Mouse (Mus musculus): ENCODE measurements around the gene Odf3. TPM values are rescaled to one million over a fixed set of nuclear protein-coding genes. Genes with fewer than 3 reads are reported as not detected.

The Odf3 gene
- polyA plus RNA-seq, 1 experiment from 2014 or later: not detected

DNA sequence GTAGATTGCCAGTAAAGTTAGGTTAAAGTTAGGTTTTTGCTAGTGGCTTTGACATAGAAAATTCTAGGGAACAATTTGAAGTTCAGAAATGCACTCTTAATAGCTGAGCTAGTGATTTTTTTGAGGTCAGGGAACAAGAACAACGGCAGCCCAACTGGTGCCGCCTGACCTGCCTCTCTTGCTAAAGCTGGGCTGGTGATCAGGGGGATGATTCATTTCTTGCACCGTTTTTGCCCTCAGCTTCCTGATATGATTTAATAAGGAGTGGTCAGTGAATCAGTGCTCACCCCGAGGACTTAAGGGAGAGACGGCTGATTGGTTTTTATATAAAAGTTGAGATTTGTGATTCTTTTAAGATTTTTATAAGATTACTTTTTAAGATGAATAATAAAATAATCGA is 16.2 kb upstream of the Odf3 start:
- TF ChIP-seq EP300 (IDR thresholded peaks at IDR 0.05): no peak
- no peak for TF ChIP-seq CTCF (IDR thresholded peaks at IDR 0.05)
- WGBS: 55% methylated on average over 6 of the region's 6 CpGs

DNA sequence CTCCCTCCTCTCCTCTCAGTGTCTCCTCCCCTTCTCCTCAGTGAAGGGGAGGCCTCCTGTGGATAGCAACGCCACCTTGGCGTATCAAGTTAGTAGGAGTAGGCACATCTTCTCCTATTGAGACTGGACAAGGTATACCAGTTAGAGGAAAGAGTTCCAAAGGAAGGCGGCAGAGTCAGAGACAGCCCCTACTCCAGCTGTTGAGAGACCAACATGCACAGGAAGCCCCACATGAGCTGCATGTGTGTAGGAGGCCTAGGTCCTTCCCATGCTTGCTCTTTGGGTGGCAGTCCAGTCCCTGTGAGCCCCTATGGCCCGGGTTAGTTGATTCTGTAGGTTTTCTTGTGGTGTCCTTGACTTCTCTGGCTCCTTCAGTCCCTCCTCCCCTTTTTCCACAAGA is 14.3 kb upstream of the Odf3 start:
- Histone ChIP-seq H3K4me2 (replicated peaks; ENCODE audit: low read depth, low read length) (no peak overlapping the region), H3K9me3 (ENCODE audit: low read length) (no peaks in the 10 kb centered on the region), H3K27me3 (replicated peaks; ENCODE audit: insufficient read depth, low read length) (no peaks in the 10 kb centered on the region), H3K4me1 (ENCODE audit: insufficient read depth, low read depth, low read length) (no peaks in the 10 kb centered on the region), H3K27ac (ENCODE audit: low read length) (no peak overlapping the region), H3K9ac (replicated peaks; ENCODE audit: low read depth) (no peak overlapping the region), H3K4me3 (ENCODE audit: low read depth, low read length) (no peak overlapping the region), H3K36me3 (ENCODE audit: insufficient read depth, low read length) (no peaks in the 10 kb centered on the region)
- DNase-seq (ENCODE audit: low spot score): no peak
- no peak for ATAC-seq
- no peak for TF ChIP-seq EP300 (IDR thresholded peaks at IDR 0.05)
- TF ChIP-seq CTCF (IDR thresholded peaks at IDR 0.05): no peak
- WGBS: 81% methylated on average over 4 of the region's 4 CpGs

More for the DNA sequence above, 16.2 kb upstream of the Odf3 start:
- H3K9ac ChIP-seq (replicated peaks; ENCODE audit: low read depth): no peak overlapping the region
- H3K4me3 ChIP-seq (ENCODE audit: low read depth, low read length): no peak overlapping the region
- no peak overlapping the region for H3K27ac ChIP-seq (ENCODE audit: low read length)
- no peaks in the 10 kb centered on the region for H3K36me3 ChIP-seq (ENCODE audit: insufficient read depth, low read length)
- H3K9me3 ChIP-seq (ENCODE audit: low read length): no peaks in the 10 kb centered on the region
- ATAC-seq (no peak), DNase-seq (ENCODE audit: low spot score) (no peak)
- H3K27me3 ChIP-seq (replicated peaks; ENCODE audit: insufficient read depth, low read length): no peaks in the 10 kb centered on the region
- H3K4me2 ChIP-seq (replicated peaks; ENCODE audit: low read depth, low read length): no peak overlapping the region
- H3K4me1 ChIP-seq (ENCODE audit: insufficient read depth, low read depth, low read length): no peaks in the 10 kb centered on the region

DNA sequence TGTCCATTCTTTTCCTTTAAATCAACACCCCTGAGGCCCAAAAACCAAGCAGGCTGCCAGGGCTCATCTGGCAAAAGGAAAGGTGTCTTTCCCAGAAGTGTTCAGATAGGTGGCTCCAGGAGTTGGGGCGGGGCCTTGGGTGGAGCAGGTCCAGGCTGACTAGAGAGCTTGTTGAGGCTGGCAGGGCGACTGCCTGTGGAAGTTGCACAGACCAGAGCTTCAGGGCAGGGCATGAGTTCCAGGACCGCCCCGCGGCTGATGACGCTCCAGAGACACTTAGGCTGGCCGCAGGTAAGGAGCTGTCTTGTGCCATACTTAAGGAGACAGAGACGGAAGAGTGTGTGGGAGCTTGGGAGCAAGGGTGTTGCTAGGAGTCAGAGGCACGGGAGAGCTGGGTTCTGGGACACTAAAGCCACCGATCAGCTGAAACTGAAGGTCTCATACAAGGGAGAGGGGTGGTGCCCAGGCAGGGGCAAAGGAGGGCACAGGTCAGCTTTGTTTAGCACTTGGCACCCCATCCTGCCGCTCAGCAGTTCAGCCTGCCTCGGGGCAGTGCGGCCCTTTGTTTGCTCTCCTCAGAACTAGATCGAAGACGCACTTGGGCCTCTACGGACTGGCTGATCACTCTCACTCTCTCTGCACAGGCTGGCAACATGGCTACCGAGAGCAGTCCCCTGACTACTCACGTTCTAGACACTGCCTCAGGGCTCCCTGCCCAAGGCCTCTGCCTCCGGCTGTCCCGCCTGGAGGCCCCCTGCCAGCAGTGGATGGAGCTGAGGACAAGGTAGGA is 12.4 kb upstream of the Odf3 start, which contains the start of gene Urah:
TSS of gene Urah (plus strand) at position 51 of the 790 bp plus-strand sequence.
- no peak within 1 kb of the TSS for H3K4me3 ChIP-seq (ENCODE audit: low read depth, low read length)
- ATAC-seq: peak; percentile 89

DNA sequence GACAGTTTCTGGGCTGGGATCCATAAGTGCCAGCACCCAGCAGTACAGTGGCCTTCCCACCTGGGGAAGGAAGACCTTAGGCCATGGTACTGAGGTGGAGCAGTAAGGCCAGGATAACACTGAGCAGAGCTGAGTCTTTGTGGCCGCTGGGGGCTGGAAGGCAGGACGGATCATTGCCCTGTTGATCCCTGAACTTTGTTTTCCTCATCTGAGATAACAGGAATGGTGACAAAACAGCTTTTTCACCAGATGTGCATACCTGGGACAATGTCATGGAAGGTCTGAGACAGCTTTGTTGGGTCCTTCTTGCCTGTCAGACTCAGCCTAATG is 11.9 kb upstream of the Odf3 start:
- no peak overlapping the region for H3K9ac ChIP-seq (replicated peaks; ENCODE audit: low read depth)
- H3K9me3 ChIP-seq (ENCODE audit: low read length): no peaks in the 10 kb centered on the region
- TF ChIP-seq CTCF (IDR thresholded peaks at IDR 0.05) (no peak), EP300 (IDR thresholded peaks at IDR 0.05) (no peak)
- no peaks in the 10 kb centered on the region for H3K36me3 ChIP-seq (ENCODE audit: insufficient read depth, low read length)
- DNase-seq (ENCODE audit: low spot score): no peak
- no peak overlapping the region for H3K27ac ChIP-seq (ENCODE audit: low read length)
- no peak overlapping the region for H3K4me3 ChIP-seq (ENCODE audit: low read depth, low read length)
- no peaks in the 10 kb centered on the region for H3K4me1 ChIP-seq (ENCODE audit: insufficient read depth, low read depth, low read length)
- no peaks in the 10 kb centered on the region for H3K27me3 ChIP-seq (replicated peaks; ENCODE audit: insufficient read depth, low read length)
- ATAC-seq: 0 out of 2 replicates have a peak, but pooled peaks have one; percentile 4
- peak overlapping the region; percentile 32; the same call in 1 of the 2 replicates for H3K4me2 ChIP-seq (replicated peaks; ENCODE audit: low read depth, low read length)
- 72% methylated on average over 2 of the region's 2 CpGs for WGBS

More for the DNA sequence above, 12.4 kb upstream of the Odf3 start, which contains the start of gene Urah:
- Histone ChIP-seq H3K9ac (replicated peaks; ENCODE audit: low read depth) (no peak within 1 kb of the TSS), H3K4me1 (ENCODE audit: insufficient read depth, low read depth, low read length) (no peaks in the 10 kb centered on the region), H3K27me3 (replicated peaks; ENCODE audit: insufficient read depth, low read length) (no peaks in the 10 kb centered on the region), H3K4me2 (replicated peaks; ENCODE audit: low read depth, low read length) (peak within 1 kb of the TSS; percentile 32; the same call in 1 of the 2 replicates), H3K36me3 (ENCODE audit: insufficient read depth, low read length) (no peaks in the 10 kb centered on the region), H3K9me3 (ENCODE audit: low read length) (no peaks in the 10 kb centered on the region), H3K27ac (ENCODE audit: low read length) (no peak within 1 kb of the TSS)
- 36% methylated on average over 20 of the region's 20 CpGs for WGBS
- no peak for TF ChIP-seq EP300 (IDR thresholded peaks at IDR 0.05)
- TF ChIP-seq CTCF (IDR thresholded peaks at IDR 0.05): no peak
- DNase-seq (ENCODE audit: low spot score): peak; percentile 64

DNA sequence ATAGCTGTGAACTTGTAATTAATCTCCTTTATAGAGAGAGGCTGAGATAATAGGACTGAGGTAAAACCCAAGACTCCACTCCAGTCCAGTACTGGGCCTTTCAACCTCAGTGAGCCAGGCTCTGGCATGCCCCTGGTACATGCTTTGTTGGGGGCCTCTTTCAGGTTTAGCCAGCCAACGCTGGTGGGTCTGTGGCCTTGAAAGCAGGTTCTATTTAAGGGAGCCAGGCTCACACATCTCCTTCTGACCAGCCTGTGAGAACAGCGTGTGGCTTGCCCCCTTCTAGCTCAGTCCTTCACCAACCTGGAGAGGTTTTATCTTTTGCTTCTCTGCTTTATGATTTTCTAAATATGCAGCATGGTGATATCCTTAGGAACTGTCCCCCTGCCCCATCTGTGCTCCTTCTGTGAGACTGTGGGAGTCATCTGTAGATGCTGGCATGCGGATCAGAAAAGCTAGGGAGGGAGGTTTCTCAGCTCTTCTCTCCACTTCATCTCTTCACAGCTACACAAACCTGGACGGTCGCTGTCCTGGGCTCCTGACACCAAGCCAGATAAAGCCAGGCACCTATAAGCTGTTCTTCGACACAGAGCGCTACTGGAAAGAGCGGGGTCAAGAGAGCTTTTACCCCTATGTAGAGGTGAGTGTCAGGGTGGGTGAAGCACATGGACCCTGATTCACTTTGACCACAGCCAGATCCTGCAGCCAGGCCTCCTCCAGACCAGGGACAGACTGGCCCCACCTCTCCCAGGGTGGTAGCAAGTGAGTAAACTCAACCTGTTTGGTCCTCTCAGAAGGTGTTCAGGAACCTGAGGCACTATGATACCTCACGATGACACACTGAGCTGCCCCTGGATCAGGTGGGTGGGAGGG is 11.1 kb upstream of the Odf3 start:
- H3K4me2 ChIP-seq (replicated peaks; ENCODE audit: low read depth, low read length): no peak overlapping the region
- DNase-seq (ENCODE audit: low spot score) (no peak), ATAC-seq (no peak)
- H3K4me1 ChIP-seq (ENCODE audit: insufficient read depth, low read depth, low read length): no peaks in the 10 kb centered on the region
- H3K9ac ChIP-seq (replicated peaks; ENCODE audit: low read depth): no peak overlapping the region
- H3K27ac ChIP-seq (ENCODE audit: low read length): no peak overlapping the region
- no peak overlapping the region for H3K4me3 ChIP-seq (ENCODE audit: low read depth, low read length)
- H3K27me3 ChIP-seq (replicated peaks; ENCODE audit: insufficient read depth, low read length): no peaks in the 10 kb centered on the region
- no peaks in the 10 kb centered on the region for H3K36me3 ChIP-seq (ENCODE audit: insufficient read depth, low read length)
- WGBS: 72% methylated on average over 9 of the region's 9 CpGs
- TF ChIP-seq EP300 (IDR thresholded peaks at IDR 0.05) (no peak), CTCF (IDR thresholded peaks at IDR 0.05) (no peak)
- no peaks in the 10 kb centered on the region for H3K9me3 ChIP-seq (ENCODE audit: low read length)

DNA sequence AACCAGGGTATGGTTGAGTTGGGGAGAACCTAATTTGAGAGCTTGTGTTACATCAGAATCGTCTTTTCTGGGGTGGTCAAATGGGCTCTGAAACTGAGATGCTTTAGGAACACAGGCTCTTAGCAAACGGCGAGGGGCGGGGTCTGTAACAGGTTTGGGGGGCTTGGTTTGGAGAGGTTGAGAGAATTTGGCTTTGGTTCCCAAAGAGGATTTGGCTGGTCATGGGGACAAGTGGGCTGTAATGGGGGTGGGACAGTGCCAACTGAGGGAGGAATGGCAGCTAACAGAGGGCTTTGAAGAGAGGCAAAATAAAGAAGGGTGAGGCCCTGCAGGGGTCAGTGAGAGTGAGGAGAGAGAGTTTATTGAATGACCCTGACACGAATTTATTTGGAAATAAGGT is 8.0 kb upstream of the Odf3 start:
- WGBS: 59% methylated on average over 5 of the region's 5 CpGs
- no peak overlapping the region for H3K9ac ChIP-seq (replicated peaks; ENCODE audit: low read depth)

More for the DNA sequence above, 8.0 kb upstream of the Odf3 start:
- ATAC-seq (no peak), DNase-seq (ENCODE audit: low spot score) (no peak)
- H3K4me1 ChIP-seq (ENCODE audit: insufficient read depth, low read depth, low read length): no peaks in the 10 kb centered on the region
- no peaks in the 10 kb centered on the region for H3K9me3 ChIP-seq (ENCODE audit: low read length)
- TF ChIP-seq CTCF (IDR thresholded peaks at IDR 0.05) (no peak), EP300 (IDR thresholded peaks at IDR 0.05) (no peak)
- no peaks in the 10 kb centered on the region for H3K36me3 ChIP-seq (ENCODE audit: insufficient read depth, low read length)
- H3K4me2 ChIP-seq (replicated peaks; ENCODE audit: low read depth, low read length): no peak overlapping the region
- no peaks in the 10 kb centered on the region for H3K27me3 ChIP-seq (replicated peaks; ENCODE audit: insufficient read depth, low read length)
- H3K4me3 ChIP-seq (ENCODE audit: low read depth, low read length): no peak overlapping the region
- H3K27ac ChIP-seq (ENCODE audit: low read length): no peak overlapping the region
